Mouse (Mus musculus): Measurements from ENCODE around the gene Tmem221. TPM values are rescaled to one million over a fixed set of nuclear protein-coding genes. Genes with fewer than 3 reads are reported as not detected.
"Not testable (repeated sequence)": the region's sequence is repeated elsewhere in the genome, so short reads cannot be mapped to it uniquely, and the experiment has no call there.

The Tmem221 gene
- total RNA-seq, 2 experiments from 2014 or later = not detected

DNA sequence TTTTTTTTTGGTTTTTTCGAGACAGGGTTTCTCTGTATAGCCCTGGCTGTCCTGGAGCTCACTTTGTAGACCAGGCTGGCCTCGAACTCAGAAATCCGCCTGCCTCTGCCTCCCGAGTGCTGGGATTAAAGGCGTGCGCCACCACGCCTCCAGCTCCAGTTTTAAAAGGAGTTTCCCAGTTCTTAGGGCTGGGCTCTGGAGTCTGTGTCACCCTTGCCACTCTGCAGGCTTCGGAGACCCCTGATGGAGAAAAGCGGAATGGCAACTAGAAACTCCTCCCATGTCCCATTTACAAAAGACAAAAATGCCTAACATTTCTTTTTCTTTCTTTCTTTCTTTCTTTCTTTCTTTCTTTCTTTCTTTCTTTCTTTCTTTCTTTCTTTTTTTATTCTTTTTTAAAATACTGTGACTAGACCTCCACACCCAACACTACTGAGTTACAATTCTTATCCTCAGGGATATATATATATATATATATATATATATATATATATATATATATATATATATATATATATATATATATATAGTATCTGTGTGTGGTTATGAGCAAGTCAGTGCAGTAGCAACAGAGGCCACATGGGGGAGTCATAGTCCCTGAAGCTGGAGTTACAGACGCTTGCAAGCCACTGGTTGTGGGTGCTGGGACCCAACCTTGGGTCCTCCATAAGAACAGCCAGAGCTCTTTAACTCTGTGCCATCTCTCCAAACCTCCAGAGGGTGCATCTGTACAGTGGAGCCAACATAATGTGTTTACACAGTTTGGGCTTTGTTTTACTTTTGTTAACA, 39.4 kb downstream of the Tmem221 start:
- not testable (repeated sequence) for ATAC-seq (replicated peaks; ENCODE audit: low FRiP score, poor library complexity, severe bottlenecking)

DNA sequence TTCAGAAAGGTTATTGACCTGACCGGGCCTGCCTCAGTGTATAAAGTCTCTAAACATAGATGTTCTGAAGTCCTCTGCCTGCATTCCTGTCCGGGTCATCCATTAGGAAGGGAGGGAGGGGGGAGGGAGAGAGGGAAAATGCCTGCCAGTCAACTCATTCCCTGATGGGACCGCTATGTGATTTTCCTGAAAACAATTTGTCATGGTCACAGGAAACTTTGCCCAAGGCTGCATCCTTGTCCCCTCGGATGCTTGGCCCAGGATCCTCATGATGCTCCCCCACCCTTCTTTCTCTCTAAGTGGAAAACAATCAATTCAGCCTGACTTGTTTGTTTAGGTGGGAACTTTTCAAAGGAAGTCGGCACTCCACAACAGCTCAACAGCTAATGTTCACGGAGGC, 41.9 kb downstream of the Tmem221 start:
- no peak for ATAC-seq (replicated peaks; ENCODE audit: low FRiP score, poor library complexity, severe bottlenecking)

DNA sequence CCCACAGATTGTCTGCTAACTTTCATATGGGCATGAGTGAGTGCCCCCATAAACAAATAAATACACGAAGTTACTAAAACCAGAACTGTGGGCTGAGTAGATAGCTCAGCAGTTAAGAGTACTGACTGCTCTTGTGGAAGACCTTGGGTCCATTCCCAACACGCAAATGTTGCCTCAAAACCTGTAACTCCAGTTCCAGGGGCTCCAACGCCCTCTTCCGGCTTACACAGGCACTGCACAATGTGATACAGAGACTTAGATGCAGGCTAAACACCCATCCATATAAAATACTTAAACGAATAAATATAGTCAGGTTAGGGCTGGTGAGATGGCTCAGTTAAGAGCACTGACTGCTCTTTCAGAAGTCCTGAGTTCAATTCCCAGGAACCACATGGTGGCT, 43.6 kb downstream of the Tmem221 start:
- ATAC-seq (replicated peaks; ENCODE audit: low FRiP score, poor library complexity, severe bottlenecking) = no peak

DNA sequence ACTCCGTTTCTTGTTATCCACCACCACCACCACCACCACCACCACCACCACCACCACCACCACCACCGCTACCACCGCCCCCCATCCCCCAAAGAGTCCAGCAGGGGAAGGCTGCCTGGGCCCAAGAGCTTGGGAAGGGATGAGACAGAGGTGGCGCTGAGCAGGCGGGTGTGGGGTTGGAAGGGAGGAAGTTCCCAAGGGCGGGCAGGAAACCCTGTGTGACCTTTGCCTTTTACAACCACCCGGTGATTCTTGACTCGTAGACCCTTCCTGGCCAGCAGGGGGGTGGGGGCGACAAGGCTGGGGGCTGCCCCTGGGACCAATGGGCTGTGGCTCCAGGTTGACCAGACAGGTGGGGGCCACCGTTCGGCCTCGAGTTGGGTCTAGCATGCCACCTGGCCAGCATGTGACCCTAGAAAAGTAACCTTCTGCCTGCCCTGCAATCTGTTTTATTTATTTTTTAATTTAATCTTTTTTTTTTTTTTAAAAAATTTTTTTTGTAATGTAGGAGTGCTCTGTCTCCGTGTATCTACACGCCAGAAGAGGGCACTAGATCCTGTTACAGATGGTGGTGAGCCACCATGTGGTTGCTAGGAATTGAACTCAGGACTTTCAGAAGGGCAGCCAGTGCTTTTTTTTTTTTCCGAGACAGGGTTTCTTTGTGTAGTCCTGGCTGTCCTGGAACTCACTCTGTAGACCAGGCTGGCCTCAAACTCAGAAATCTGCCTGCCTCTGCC, 45.5 kb downstream of the Tmem221 start:
- no peak for ATAC-seq (replicated peaks; ENCODE audit: low FRiP score, poor library complexity, severe bottlenecking)

DNA sequence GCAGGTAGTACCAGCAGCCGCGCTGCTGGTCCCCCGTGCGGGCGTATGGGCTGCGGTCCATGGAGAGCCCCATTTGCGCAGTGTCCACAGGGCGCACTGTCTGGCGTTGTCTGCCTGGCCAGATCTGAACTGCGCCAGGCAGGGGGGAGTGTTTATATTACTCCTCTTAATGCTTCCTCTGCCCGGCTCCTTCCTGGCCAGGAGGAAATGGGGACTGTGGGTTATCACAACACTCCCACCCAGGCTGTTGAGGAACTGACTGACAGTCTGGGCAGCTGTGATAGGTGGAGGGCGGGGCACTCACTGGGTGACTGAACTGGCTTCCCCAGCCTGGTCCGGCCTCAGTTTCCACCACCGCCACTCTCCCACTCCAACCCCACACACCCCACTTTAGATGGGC, 47.0 kb downstream of the Tmem221 start, which contains the start of gene Plvap:
TSS of gene Plvap (minus strand) at position 109 of the 400 bp plus-strand sequence.
- ATAC-seq (replicated peaks; ENCODE audit: low FRiP score, poor library complexity, severe bottlenecking) = peak; percentile 62

DNA sequence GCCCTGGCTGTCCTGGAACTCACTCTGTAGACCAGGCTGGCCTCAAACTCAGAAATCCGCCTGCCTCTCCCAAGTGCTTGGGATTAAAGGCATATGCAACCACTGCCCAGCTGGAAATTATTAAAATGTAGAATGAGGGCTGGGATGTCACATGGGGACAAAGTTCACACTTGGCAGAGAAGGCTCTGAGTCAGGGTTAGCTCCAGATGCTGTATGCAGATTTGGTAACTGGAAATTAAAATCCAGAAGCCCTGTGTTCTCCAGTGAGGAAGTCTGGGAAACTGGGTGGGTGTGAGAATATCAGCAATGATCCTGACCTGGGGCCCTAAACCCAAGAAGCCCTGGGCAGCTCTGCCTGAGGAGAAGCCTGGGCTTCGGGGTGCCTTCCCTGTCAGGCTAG, 49.4 kb downstream of the Tmem221 start:
- no peak for ATAC-seq (replicated peaks; ENCODE audit: low FRiP score, poor library complexity, severe bottlenecking)

DNA sequence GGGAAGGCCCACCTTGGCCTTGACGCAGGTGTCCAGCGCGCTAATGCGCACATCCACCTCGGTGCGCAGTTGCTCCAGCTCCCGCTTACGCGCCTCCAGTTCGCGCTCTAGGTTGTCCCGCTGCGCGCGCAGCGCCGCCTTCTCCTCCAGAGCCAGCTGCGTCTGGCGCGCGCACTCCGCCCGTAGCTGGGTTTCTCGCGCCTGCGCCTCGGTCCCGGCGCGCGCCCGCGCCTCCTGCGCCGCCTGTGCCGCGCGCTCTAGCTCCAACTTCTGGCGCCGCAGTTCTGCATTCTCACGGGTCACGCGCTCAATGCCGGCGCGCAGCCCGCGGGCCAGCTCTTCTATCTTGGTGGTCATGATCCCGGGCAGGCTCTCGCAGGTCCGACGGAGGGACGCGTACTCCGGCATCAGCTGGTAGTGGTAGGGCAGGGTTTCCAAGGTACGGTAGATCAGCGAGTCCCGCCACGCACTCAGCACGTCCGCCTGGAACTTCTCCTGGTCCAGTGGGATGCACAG, 51.0 kb downstream of the Tmem221 start:
- ATAC-seq (replicated peaks; ENCODE audit: low FRiP score, poor library complexity, severe bottlenecking) = no peak; the same call in 1 of the 2 replicates

DNA sequence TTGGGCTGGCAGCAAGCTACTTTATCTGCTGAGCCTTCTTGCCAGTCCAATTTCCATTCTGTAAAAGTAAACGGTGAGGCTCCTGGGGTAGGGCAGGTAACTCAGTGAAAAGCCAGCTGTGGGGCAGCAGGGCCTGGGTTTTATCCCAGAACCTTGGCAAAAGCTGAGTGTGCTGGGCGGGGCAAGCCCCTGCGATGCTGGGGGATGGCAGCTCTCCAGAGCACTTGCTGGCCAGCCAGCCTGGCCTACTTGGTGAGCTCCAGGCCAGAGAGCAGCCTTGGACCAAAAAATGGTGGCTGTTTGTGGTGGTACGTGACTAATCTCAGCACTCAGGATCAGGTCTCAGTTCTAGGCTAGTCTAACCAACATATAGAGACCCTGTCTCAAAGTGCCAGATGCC, 52.7 kb downstream of the Tmem221 start:
- ATAC-seq (replicated peaks; ENCODE audit: low FRiP score, poor library complexity, severe bottlenecking) = no peak

DNA sequence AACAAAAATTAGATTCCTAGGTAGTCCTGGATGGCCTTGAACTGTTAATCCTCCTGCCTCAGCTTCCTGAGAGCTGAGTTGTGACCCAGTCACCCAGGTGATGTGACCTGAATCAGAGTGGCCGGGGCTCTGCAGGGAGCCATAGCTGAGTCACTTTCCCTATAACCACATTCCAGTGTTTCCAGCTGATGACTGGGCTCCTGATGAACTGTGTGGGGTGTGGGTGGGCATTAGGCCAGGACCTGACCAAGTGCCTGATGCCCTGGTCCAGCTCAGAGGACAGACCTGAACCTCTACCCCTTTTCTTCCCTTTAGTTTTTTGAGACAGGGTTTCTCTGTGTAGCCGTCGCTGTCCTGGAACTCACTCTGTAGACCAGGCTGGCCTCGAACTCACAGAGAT, 53.3 kb downstream of the Tmem221 start:
- ATAC-seq (replicated peaks; ENCODE audit: low FRiP score, poor library complexity, severe bottlenecking) = no peak

DNA sequence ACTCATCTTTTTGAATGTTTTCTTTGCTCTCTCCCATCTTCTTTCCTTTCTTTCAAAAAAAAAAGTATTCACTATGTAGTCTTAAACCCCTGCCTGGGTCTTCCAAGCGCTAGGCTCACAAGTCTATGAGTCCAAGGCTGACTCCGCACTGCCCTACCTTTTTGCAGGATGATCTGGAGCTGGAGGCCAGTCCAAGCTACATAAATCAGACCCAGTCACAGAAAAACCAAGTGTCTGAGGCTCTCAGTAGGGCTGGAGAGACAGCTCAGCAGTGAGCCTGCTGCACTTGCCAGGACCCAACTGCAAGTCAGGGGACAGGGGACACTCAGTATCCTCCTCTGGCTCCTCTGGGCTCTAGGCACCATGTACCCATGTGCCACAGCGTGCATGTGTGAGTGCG, 54.3 kb downstream of the Tmem221 start:
- no peak for ATAC-seq (replicated peaks; ENCODE audit: low FRiP score, poor library complexity, severe bottlenecking)

Other genes with a start within 250 kb of the Tmem221 start
- gene Use1, start 192.0 kb downstream of the Tmem221 start, total RNA-seq (2015; ENCODE audit: low replicate concordance) = 35.2 and 37.4 TPM in 2 replicates
- 34.8 and 38.3 TPM in 2 replicates for gene Use1, start 192.0 kb downstream of the Tmem221 start, total RNA-seq (2017; ENCODE audit: low replicate concordance)
- gene Ocel1, start 187.6 kb downstream of the Tmem221 start, total RNA-seq (2015; ENCODE audit: low replicate concordance) = 2.1 and 4.0 TPM in 2 replicates
- 2.6 and 3.2 TPM in 2 replicates for gene Ocel1, start 187.6 kb downstream of the Tmem221 start, total RNA-seq (2017; ENCODE audit: low replicate concordance)
- gene Nr2f6, start 176.9 kb downstream of the Tmem221 start, total RNA-seq (2015; ENCODE audit: low replicate concordance) = 1.7 and 6.9 TPM in 2 replicates
- 0.42 and 0.94 TPM in 2 replicates for gene Nr2f6, start 176.9 kb downstream of the Tmem221 start, total RNA-seq (2017; ENCODE audit: low replicate concordance)
- gene Ushbp1, start 163.1 kb downstream of the Tmem221 start, total RNA-seq (2015; ENCODE audit: low replicate concordance) = not detected in 2 replicates
- gene Ushbp1, start 163.1 kb downstream of the Tmem221 start, total RNA-seq (2017; ENCODE audit: low replicate concordance) = not detected in 2 replicates
- gene Babam1, start 162.0 kb downstream of the Tmem221 start, total RNA-seq (2015; ENCODE audit: low replicate concordance) = 31.9 and 60.8 TPM in 2 replicates
- 29.0 and 35.2 TPM in 2 replicates for gene Babam1, start 162.0 kb downstream of the Tmem221 start, total RNA-seq (2017; ENCODE audit: low replicate concordance)
- gene Ankle1, start 152.9 kb downstream of the Tmem221 start, total RNA-seq (2015; ENCODE audit: low replicate concordance) = 8.2 and 10.8 TPM in 2 replicates
- 35.5 and 44.7 TPM in 2 replicates for gene Ankle1, start 152.9 kb downstream of the Tmem221 start, total RNA-seq (2017; ENCODE audit: low replicate concordance)
- 0.58 and 0.63 TPM in 2 replicates for gene Abhd8, start 95.2 kb downstream of the Tmem221 start, total RNA-seq (2015; ENCODE audit: low replicate concordance)
- 2.2 and 3.5 TPM in 2 replicates for gene Abhd8, start 95.2 kb downstream of the Tmem221 start, total RNA-seq (2017; ENCODE audit: low replicate concordance)
- 1.9 and 20.9 TPM in 2 replicates for gene Mrpl34, start 93.9 kb downstream of the Tmem221 start, total RNA-seq (2015; ENCODE audit: low replicate concordance)
- gene Mrpl34, start 93.9 kb downstream of the Tmem221 start, total RNA-seq (2017; ENCODE audit: low replicate concordance) = 6.0 and 12.1 TPM in 2 replicates
- gene Dda1, start 89.7 kb downstream of the Tmem221 start, total RNA-seq (2015; ENCODE audit: low replicate concordance) = 7.7 and 15.0 TPM in 2 replicates
- gene Dda1, start 89.7 kb downstream of the Tmem221 start, total RNA-seq (2017; ENCODE audit: low replicate concordance) = 5.7 and 7.9 TPM in 2 replicates
- gene Ano8, start 72.9 kb downstream of the Tmem221 start, total RNA-seq (2015; ENCODE audit: low replicate concordance) = 0.21 TPM in 1 of 2 replicates, not detected in the other
- gene Ano8, start 72.9 kb downstream of the Tmem221 start, total RNA-seq (2017; ENCODE audit: low replicate concordance) = 0.14 TPM in 1 of 2 replicates, not detected in the other
- gene Gtpbp3, start 70.8 kb downstream of the Tmem221 start, total RNA-seq (2015; ENCODE audit: low replicate concordance) = 0.58 and 3.1 TPM in 2 replicates
- 1.7 and 3.9 TPM in 2 replicates for gene Gtpbp3, start 70.8 kb downstream of the Tmem221 start, total RNA-seq (2017; ENCODE audit: low replicate concordance)
- 0.84 TPM in 1 of 2 replicates, not detected in the other for gene Plvap, start 47.1 kb downstream of the Tmem221 start, total RNA-seq (2015; ENCODE audit: low replicate concordance)
- 0.26 TPM in 1 of 2 replicates, not detected in the other for gene Plvap, start 47.1 kb downstream of the Tmem221 start, total RNA-seq (2017; ENCODE audit: low replicate concordance)
- gene Ccdc194, start 33.2 kb downstream of the Tmem221 start, total RNA-seq (2015; ENCODE audit: low replicate concordance) = not detected in 2 replicates
- gene Ccdc194, start 33.2 kb downstream of the Tmem221 start, total RNA-seq (2017; ENCODE audit: low replicate concordance) = not detected in 2 replicates
- gene Bst2, start 21.4 kb downstream of the Tmem221 start, total RNA-seq (2015; ENCODE audit: low replicate concordance) = 5.6 and 7.7 TPM in 2 replicates
- gene Bst2, start 21.4 kb downstream of the Tmem221 start, total RNA-seq (2017; ENCODE audit: low replicate concordance) = 8.2 and 10.1 TPM in 2 replicates
- 11.3 and 18.6 TPM in 2 replicates for gene Mvb12a, start 15.9 kb downstream of the Tmem221 start, total RNA-seq (2015; ENCODE audit: low replicate concordance)
- 5.0 and 9.1 TPM in 2 replicates for gene Mvb12a, start 15.9 kb downstream of the Tmem221 start, total RNA-seq (2017; ENCODE audit: low replicate concordance)
- gene Nxnl1, start 7.7 kb upstream of the Tmem221 start, total RNA-seq (2015; ENCODE audit: low replicate concordance) = not detected in 2 replicates
- gene Nxnl1, start 7.7 kb upstream of the Tmem221 start, total RNA-seq (2017; ENCODE audit: low replicate concordance) = not detected in 2 replicates
- gene Slc27a1, start 10.0 kb upstream of the Tmem221 start, total RNA-seq (2015; ENCODE audit: low replicate concordance) = 0.42 and 1.2 TPM in 2 replicates
- gene Slc27a1, start 10.0 kb upstream of the Tmem221 start, total RNA-seq (2017; ENCODE audit: low replicate concordance) = 0.51 TPM in 1 of 2 replicates, not detected in the other
- gene Pgls, start 33.3 kb upstream of the Tmem221 start, total RNA-seq (2015; ENCODE audit: low replicate concordance) = 24.0 and 27.4 TPM in 2 replicates
- gene Pgls, start 33.3 kb upstream of the Tmem221 start, total RNA-seq (2017; ENCODE audit: low replicate concordance) = 13.5 and 23.2 TPM in 2 replicates
- not detected in 2 replicates for gene Fam129c, start 38.8 kb upstream of the Tmem221 start, total RNA-seq (2015; ENCODE audit: low replicate concordance)
- gene Fam129c, start 38.8 kb upstream of the Tmem221 start, total RNA-seq (2017; ENCODE audit: low replicate concordance) = not detected in 2 replicates
- 9.8 and 19.9 TPM in 2 replicates for gene Colgalt1, start 52.1 kb upstream of the Tmem221 start, total RNA-seq (2015; ENCODE audit: low replicate concordance)
- 9.6 and 10.8 TPM in 2 replicates for gene Colgalt1, start 52.1 kb upstream of the Tmem221 start, total RNA-seq (2017; ENCODE audit: low replicate concordance)
- gene Unc13a, start 112.9 kb upstream of the Tmem221 start, total RNA-seq (2015; ENCODE audit: low replicate concordance) = not detected in 2 replicates
- 0.17 and 2.4 TPM in 2 replicates for gene Unc13a, start 112.9 kb upstream of the Tmem221 start, total RNA-seq (2017; ENCODE audit: low replicate concordance)
- 1.2 and 1.9 TPM in 2 replicates for gene Jak3, start 117.4 kb upstream of the Tmem221 start, total RNA-seq (2015; ENCODE audit: low replicate concordance)
- gene Jak3, start 117.4 kb upstream of the Tmem221 start, total RNA-seq (2017; ENCODE audit: low replicate concordance) = 0.43 and 1.4 TPM in 2 replicates
- 8.5 TPM in 1 of 2 replicates, not detected in the other for gene Insl3, start 130.3 kb upstream of the Tmem221 start, total RNA-seq (2015; ENCODE audit: low replicate concordance)
- not detected in 2 replicates for gene Insl3, start 130.3 kb upstream of the Tmem221 start, total RNA-seq (2017; ENCODE audit: low replicate concordance)
- gene B3gnt3, start 142.9 kb upstream of the Tmem221 start, total RNA-seq (2015; ENCODE audit: low replicate concordance) = 6.1 and 16.5 TPM in 2 replicates
- gene B3gnt3, start 142.9 kb upstream of the Tmem221 start, total RNA-seq (2017; ENCODE audit: low replicate concordance) = 11.2 and 12.9 TPM in 2 replicates
- gene Fcho1, start 166.8 kb upstream of the Tmem221 start, total RNA-seq (2015; ENCODE audit: low replicate concordance) = 20.2 and 26.5 TPM in 2 replicates
- gene Fcho1, start 166.8 kb upstream of the Tmem221 start, total RNA-seq (2017; ENCODE audit: low replicate concordance) = 44.8 and 52.8 TPM in 2 replicates